Mouse (Mus musculus): ENCODE data around the gene Tm4sf20.

DNA sequence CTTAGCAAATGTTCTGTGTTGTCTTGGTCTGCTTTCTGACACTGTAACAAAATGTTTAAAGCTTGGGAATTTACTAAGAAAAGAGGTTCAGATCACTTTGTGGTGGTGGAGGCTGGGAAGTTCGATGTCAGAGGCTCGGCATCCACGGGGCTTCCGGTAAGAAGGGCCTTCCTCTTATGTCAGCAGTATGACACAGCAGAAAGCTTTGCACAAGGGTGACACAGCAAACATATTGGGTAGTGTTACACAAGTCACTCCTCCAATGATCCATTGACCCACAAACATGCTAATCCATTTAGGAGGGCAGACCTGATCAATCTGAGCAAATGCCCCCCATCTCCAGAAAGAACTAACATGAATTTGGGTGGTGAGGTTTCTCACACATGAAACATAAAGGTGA is 28.8 kb upstream of the Tm4sf20 start:
- TF ChIP-seq CTCF (IDR thresholded peaks at IDR 0.05; ENCODE audit: control insufficient read depth, insufficient read depth, insufficient replicate concordance, low read depth, low read length) (no peak), POLR2A (IDR thresholded peaks at IDR 0.05; ENCODE audit: control insufficient read depth, low read depth, low read length) (no peak)

All from testis, adult 2 months (tissue).